Mouse (Mus musculus): ENCODE data around the gene Agt.
A peak's percentile ranks its signal among the peaks of the same experiment; 100 is the strongest.

The Agt gene

DNA sequence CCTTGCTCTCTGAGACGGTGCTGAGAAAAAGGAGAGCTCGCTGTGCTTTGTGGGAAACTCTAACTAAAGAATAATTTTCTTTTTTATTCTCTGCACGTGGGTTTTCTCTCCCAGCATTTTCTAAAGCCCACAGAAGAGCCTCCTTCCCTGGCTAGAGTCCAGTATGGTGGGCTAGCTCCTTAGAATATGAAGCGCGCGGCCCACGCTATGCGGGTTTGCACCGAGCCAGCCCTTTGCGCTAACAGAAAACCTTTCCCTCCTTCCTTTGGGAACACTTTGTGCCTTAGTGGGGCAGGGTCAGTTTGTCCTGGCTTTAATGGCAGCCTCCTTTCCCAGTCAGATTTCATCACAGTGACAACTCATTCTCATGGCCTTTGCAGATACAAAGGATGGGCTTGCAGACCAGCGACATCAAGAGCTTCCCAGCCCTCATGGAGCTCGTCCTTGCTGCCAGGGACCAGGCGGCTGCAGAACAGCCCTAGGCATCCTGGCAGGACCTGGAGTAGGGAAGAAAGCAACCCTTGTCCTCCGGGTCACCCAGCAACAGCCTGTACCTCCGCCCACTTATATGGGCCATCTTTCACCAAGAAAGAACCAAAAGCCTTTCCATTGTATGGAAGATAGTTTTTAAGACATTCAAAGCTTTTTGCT lies 18.4 kb downstream of the Agt start:
- DNase-seq (ENCODE audit: low spot score), result no peak

DNA sequence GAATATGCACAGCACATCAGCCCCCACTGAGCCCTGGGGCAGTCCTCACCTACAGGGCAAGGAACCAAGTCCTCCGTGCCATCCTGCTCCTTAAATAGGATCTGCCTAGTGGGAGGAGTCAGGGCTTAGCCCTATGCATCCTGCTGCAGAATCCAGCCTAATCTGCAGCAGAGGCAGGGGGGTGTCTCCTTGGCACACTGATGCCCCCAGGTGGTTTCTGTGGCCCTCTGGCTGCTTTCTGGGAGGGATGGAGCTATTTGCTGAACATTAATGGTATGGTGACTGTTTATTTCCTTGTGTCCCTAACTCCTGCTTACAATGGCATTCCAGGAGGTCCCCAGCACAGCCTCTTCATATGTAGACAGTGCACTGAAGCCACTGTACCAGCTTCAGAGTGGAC lies 21.3 kb downstream of the Agt start:
- DNase-seq (ENCODE audit: low spot score), result no peak

- no peak for DNase-seq (ENCODE audit: low spot score)
Observed at GRCm38 (mm10) chr8:124547269-124547668, 22.2 kb downstream of the Agt start.

- no peak for DNase-seq (ENCODE audit: low spot score)
Observed at GRCm38 (mm10) chr8:124546815-124547214, 22.7 kb downstream of the Agt start.

DNA sequence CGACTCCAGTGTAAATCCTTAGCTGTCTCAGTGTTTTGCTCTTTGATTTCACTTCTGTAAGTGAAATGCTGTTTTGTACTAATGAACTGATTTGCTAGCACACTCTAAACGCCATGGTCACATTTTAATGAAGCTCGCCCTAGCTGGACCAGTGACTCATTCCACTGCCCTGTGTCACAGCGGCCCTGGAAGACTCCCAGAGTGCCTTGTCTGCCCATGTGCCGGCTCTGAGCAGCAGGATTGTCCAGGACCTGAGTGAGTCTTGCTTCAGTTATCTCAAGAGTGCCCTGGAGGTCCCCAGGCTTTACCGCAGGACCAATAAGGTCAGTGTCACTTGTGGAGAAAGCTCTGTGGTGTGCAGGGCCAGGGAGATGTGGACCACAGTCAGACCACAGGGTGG lies 23.1 kb downstream of the Agt start:
- no peak for DNase-seq (ENCODE audit: low spot score)

GRCm38 (mm10) chr8:124543272-124543671 lies 26.2 kb downstream of the Agt start:
- DNase-seq (ENCODE audit: low spot score), result no peak

GRCm38 (mm10) chr8:124542001-124542400 lies 27.5 kb downstream of the Agt start:
- no peak for DNase-seq (ENCODE audit: low spot score)

GRCm38 (mm10) chr8:124540906-124541305 lies 28.6 kb downstream of the Agt start:
- no peak for DNase-seq (ENCODE audit: low spot score)

- DNase-seq (ENCODE audit: low spot score), result no peak
Observed at GRCm38 (mm10) chr8:124535451-124535850, 34.1 kb downstream of the Agt start.

GRCm38 (mm10) chr8:124532626-124533025 lies 36.9 kb downstream of the Agt start:
- no peak for DNase-seq (ENCODE audit: low spot score)

GRCm38 (mm10) chr8:124530996-124531395 lies 38.5 kb downstream of the Agt start:
- no peak for DNase-seq (ENCODE audit: low spot score)

- DNase-seq (ENCODE audit: low spot score), result no peak
Observed at GRCm38 (mm10) chr8:124530556-124530955, 39.0 kb downstream of the Agt start.

- no peak for DNase-seq (ENCODE audit: low spot score)
Observed at GRCm38 (mm10) chr8:124530076-124530475, 39.4 kb downstream of the Agt start.

DNA sequence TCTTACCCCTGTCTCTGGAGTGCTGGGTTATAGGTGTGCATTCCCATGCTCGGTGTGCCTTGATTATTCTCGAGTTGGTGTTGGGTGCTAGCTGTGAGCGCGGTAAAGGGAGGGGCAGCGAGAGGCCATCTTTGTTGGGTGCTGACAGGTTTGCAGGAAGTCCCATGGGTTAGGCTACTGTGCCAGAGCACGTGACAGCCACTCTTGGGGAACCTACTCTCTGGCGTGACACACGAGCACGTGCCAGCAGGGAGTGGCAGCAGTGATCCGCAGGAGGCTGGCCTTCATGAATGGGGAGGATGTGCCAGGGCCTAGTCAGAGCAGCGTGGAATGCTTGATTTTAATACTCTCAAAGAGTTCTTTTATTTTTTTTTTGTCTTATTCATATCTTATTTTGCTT lies 43.2 kb downstream of the Agt start:
- DNase-seq (ENCODE audit: low spot score), result no peak

DNA sequence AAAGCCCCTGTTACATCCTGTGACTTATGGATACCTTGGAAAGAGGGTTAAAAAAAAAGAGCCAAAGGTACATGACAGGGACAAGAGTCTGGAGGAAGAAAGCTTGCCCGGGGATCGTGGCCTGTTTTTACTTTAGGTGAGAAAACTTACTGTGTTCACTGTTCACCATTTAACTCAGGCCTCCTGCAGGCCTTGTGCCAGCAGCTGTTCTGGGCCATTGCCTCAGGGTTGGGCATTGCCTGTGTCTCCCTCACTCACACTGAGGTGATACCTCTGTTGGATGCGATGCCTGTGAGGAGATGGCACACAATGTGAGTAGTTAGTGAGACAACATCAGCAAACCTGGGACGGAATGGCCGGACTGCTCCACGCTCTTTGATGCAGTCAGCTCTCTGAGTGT lies 47.6 kb downstream of the Agt start:
- DNase-seq (ENCODE audit: low spot score), result no peak

DNA sequence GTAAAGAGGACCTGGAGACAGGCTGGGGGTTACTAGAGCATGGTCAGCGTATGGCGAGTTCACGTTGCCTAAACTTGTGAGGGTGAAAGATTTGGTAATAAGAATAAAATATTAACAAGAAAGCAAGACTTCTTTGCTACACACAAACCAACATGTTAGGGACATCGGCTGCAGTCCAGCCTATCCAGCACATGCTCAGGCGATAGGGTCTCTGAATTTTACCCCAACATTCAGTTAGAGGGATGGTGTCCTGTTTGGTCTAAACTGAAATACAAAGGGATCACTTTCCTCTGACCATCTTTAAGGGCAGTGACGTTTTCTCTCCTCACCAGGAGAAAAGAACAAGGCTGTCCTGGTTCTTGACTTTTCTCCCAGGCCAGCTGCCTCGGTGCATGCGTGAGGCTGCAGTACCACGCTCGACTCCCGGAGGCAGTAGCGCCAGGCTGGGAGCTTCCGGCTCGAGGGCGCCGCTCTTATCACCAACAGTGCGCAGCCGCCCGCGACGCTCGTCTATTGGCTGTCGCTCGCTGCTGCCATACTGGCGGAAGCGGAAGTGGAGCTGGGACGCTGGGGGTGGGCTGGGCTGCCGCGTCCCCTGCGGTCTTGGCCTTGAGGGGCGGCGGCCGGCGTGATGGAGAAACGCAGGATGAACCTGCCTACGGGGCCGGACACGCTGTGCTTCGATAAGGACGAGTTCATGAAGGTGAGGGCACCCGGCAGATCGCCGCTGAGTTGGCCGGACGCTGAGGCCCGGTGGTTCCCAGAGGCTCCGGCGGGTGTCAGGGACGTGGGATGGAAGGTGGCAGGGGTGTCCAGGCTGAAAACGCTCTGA lies 49.0 kb downstream of the Agt start, which contains the start of gene Cog2:
Gene Cog2, plus strand, starts transcription at position 519 of the 832 bp plus-strand sequence.
- peak; percentile 90 for DNase-seq (ENCODE audit: low spot score)

- no peak for DNase-seq (ENCODE audit: low spot score)
Observed at GRCm38 (mm10) chr8:124517142-124517541, 52.4 kb downstream of the Agt start.

GRCm38 (mm10) chr8:124516525-124516924 lies 53.0 kb downstream of the Agt start:
- DNase-seq (ENCODE audit: low spot score), result no peak

GRCm38 (mm10) chr8:124516039-124516438 lies 53.5 kb downstream of the Agt start:
- DNase-seq (ENCODE audit: low spot score), result no peak

GRCm38 (mm10) chr8:124509156-124509555 lies 60.4 kb downstream of the Agt start:
- no peak for DNase-seq (ENCODE audit: low spot score)

DNA sequence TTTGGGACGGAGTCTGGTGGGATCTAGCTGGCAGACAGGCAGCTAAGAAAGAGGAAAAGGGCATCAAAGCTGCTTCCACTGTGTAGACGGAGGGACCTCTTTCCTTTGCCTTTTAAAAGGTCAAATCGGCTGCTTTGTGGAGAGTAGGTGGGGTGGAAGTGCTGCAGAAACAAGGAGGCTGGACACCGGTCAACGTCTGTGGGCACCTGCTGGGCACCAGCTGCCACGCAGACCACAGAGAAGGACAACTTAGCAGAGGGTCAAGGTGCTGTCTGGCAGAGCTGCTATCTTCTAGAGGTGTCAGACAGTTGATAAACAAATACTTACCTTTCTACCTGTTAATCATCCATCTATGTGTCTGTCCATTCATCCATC lies 61.2 kb downstream of the Agt start:
- DNase-seq (ENCODE audit: low spot score), result no peak

DNA sequence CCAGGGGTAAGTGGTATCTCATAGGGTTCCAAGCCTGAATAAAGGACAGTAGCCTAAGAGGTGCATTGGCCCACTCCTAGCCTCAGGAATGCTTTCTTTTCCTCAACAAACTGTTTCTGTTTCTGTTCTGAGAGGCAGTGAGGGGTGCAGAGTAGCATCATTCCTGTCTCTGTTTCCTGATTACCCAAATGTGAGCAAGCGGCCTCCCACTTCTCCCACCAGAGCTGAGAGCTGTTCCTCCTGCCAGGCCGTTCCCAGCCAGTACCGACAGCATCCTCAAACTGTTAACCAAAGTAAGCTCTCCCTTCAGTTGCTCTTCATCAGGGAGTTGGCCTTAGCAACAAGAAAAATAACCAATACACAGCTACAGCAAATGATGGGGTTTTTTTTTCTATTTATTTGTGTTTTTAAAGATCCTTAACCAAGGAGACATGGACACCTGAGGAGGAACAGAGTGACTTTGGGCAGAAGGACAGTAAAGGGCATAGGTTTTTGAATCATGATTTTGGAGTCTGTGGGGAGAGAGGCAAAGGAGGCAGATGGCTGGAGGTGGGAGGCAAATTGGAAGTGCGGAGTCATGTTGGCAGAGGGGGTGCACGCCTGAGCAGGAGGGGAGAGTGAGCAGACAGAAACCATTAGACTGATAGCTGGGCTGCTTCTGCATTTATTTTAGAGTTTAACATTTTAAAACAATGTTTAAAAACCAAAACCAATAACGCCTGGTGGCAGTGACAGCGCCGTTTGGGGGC lies 61.8 kb downstream of the Agt start:
- DNase-seq (ENCODE audit: low spot score), result no peak

Measured in urinary bladder, postnatal 14 days (tissue).